Mouse (Mus musculus) C2C12 (cell line): ENCODE results near the gene Rbl2. TPM values are rescaled to one million over a fixed set of nuclear protein-coding genes. Genes with fewer than 3 reads are reported as not detected.

ENCODE experiments used
- H3K27me3 ChIP-seq: one replicate; pipeline ENCODE4 v1.6.1; 2011; ENCODE audit not compliant: control insufficient read depth, insufficient read depth, insufficient read length
- H3K36me3 ChIP-seq: one replicate; pipeline ENCODE4 v1.6.1; 2011; ENCODE audit not compliant: control insufficient read depth, insufficient read depth
- H3K4me3 ChIP-seq: one replicate; pipeline ENCODE4 v1.5.1; 2011; ENCODE audit warnings: mild to moderate bottlenecking, control low read depth; ENCODE audit not compliant: poor library complexity, insufficient read depth, severe bottlenecking
- H3K79me2 ChIP-seq: one replicate; pipeline ENCODE4 v1.6.1; 2011; ENCODE audit not compliant: control insufficient read depth, insufficient read depth
- H3K79me3 ChIP-seq: one replicate; pipeline ENCODE4 v1.6.1; 2011; ENCODE audit warnings: low read depth, control low read depth
- H3ac ChIP-seq: one replicate; pipeline ENCODE3; 2011; ENCODE audit warnings: low read depth; ENCODE audit not compliant: control insufficient read depth, insufficient read length
- CEBPB ChIP-seq: IDR thresholded peaks from one replicate; pipeline ENCODE4 v1.6.1; 2011; ENCODE audit warnings: low read depth, mild to moderate bottlenecking, control low read depth, moderate library complexity
- CTCF ChIP-seq: IDR thresholded peaks from one replicate; pipeline ENCODE4 v1.5.1; 2011; ENCODE audit not compliant: control insufficient read depth, insufficient read depth, insufficient read length
- FOSL1 ChIP-seq: IDR thresholded peaks from one replicate; pipeline ENCODE4 v1.8.0; 2011; ENCODE audit warnings: mild to moderate bottlenecking, low read length; ENCODE audit not compliant: poor library complexity, insufficient read depth, severe bottlenecking
- MAX ChIP-seq: IDR thresholded peaks from one replicate; pipeline ENCODE4 v1.6.1; 2011; ENCODE audit warnings: mild to moderate bottlenecking, control low read depth
- MYOD1 ChIP-seq: IDR thresholded peaks from one replicate; pipeline ENCODE4 v1.6.1; 2011; ENCODE audit warnings: low read depth; ENCODE audit not compliant: control insufficient read depth, insufficient read length
- MYOG ChIP-seq: IDR thresholded peaks from one replicate; pipeline ENCODE4 v1.6.1; 2011; ENCODE audit not compliant: control insufficient read depth, insufficient read length; ENCODE audit errors: extremely low read depth
- USF1 ChIP-seq: IDR thresholded peaks from one replicate; pipeline ENCODE4 v1.6.1; 2011; ENCODE audit warnings: low read depth, mild to moderate bottlenecking, control low read depth, moderate library complexity
- polyA plus RNA-seq: library from polyadenylated mRNA; unstranded; fragments of >200 nt; fragmentation: generic; extraction: Trizol; gene quantifications from one replicate; pipeline ENCODE4 v1.2.1, GENCODE M21; 2012; ENCODE audit warnings: missing spikeins

The Rbl2 gene
- polyA plus RNA-seq, 1 experiment = 4.7 TPM

DNA sequence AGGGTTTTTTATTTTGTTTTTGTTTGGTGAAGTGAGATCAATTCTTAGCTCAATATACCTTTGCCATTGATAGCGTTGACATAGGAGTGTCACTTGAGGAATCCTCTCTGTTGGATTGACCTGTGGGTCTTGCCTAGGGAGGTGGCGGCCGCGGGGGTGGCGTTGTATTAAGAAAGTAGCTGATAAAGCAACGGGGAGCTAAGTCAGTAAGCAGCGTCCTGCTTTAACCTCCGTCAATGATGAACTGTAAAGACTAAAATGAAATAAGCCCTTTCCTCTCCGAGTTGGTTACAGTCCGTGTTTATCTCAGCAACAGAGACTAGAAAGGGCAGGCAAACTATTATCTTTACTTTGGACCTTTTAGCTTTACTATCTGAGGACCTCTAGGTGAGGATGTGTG is 450 bp upstream of the Rbl2 start:
- no peaks in the 10 kb centered on the region for H3K27me3 ChIP-seq
- no peak overlapping the region for H3ac ChIP-seq
- TF ChIP-seq CTCF = no peak
- TF ChIP-seq MAX = no peak
- no peak for TF ChIP-seq MYOG
- TF ChIP-seq USF1 = no peak
- no peak for TF ChIP-seq CEBPB
- TF ChIP-seq MYOD1 = no peak
- TF ChIP-seq FOSL1 = no peak
- no peaks in the 10 kb centered on the region for H3K79me2 ChIP-seq
- no peaks in the 10 kb centered on the region for H3K36me3 ChIP-seq
- peaks cover 5% of the 10 kb centered on the region for H3K79me3 ChIP-seq
- peak overlapping the region; percentile 89 for H3K4me3 ChIP-seq

DNA sequence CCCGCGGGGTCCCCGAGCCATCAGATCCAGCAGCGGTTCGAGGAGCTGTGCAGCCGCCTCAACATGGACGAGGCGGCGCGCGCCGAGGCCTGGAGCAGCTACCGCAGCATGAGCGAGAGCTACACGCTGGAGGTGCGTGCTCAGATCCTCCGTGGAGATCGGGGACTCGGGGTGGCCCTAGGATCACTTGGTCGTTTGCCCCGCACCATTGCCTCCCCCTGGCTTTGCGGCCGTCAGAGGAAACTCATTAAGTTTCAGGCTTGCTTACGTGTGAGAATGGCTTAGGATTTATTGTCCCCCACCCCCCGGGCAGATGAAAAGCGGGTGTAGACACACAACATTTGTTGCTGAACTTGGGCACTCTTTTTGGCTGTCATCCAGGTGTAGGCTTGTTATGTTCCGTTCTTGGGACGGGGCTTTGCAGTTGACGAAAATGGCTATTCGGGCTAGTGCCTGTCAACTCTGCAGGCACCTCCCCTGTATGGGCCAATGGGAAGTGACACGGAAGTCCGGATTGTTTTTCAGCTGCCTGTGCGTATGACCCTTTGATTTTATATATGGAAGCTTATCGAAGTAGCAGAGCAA is 510 bp downstream of the Rbl2 start:
- Histone ChIP-seq H3K27me3 (no peaks in the 10 kb centered on the region), H3K79me3 (peaks cover 5% of the 10 kb centered on the region), H3ac (peak overlapping the region; percentile 74), H3K36me3 (no peaks in the 10 kb centered on the region), H3K79me2 (no peaks in the 10 kb centered on the region), H3K4me3 (peak overlapping the region; percentile 89)
- TF ChIP-seq CTCF (no peak), MYOD1 (no peak)

DNA sequence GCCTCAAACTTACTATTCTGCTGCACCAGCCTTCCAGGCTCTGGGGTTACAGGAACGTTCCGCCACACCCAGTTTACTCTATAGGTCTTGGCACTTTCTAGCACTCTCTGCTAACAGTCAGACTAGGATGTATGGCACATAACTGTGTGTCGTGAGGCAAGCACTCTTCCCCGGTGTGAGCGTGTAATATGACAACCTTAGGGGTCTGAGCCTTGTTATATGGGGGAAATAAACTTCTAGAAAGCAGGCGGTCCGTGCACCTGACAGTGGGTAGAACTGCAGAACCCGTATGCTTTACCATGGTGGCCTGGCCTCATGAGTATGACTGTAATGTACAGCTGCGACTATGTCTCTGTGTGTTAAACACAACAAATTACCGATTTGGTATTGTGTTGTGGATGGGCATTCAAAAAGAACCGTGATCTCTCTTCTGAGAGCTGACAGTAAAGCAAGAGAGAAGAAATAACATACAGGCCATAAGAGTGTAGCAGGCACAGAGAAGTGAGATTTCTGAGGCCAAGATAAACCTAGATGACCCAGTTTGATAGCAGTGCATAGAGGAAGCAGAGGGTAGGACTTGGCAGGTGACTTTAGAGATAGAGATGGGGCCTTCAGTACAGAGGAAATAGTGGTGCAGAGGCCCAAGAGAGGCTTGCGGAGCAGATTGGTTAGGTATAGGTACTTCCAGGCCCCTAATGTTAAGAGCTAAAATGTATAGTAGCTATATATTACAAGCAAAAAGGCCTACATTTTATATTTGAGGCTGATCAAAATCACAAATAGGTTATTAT is 7.4 kb downstream of the Rbl2 start:
- Histone ChIP-seq H3K79me3 (no peaks in the 10 kb centered on the region), H3ac (no peak overlapping the region), H3K79me2 (no peaks in the 10 kb centered on the region), H3K27me3 (no peaks in the 10 kb centered on the region), H3K4me3 (no peak overlapping the region), H3K36me3 (no peaks in the 10 kb centered on the region)
- no peak for TF ChIP-seq CEBPB
- TF ChIP-seq MAX = no peak
- TF ChIP-seq MYOG = no peak
- no peak for TF ChIP-seq CTCF
- no peak for TF ChIP-seq MYOD1
- TF ChIP-seq USF1 = no peak
- TF ChIP-seq FOSL1 = no peak

DNA sequence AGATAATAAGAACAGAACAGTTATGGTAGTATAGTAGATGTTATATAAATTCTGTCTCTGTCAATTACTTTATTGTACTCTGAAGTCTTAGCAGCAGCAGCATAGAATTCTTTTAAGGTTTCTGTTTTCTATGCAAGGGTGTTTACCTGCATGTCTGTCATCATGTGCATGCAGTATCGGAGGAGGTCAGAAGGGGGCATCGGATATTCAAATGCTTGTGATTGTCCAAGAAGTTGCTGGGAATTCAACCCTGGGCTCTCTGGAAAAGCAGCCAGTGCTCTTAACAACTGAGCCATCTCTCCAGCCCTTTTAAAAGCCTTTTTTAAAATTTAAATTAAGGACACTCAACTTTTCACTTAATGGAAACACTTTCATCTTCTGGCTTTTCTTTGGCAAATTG is 9.8 kb downstream of the Rbl2 start:
- TF ChIP-seq FOSL1 (no peak), MAX (no peak), CEBPB (no peak), USF1 (no peak), MYOD1 (no peak), CTCF (no peak), MYOG (no peak)
- Histone ChIP-seq H3K79me3 (no peaks in the 10 kb centered on the region), H3K79me2 (no peaks in the 10 kb centered on the region), H3K27me3 (no peaks in the 10 kb centered on the region), H3ac (no peak overlapping the region), H3K4me3 (no peak overlapping the region), H3K36me3 (peaks cover 5% of the 10 kb centered on the region)

- Histone ChIP-seq H3K27me3 (no peaks in the 10 kb centered on the region), H3K79me3 (no peaks in the 10 kb centered on the region), H3K79me2 (no peaks in the 10 kb centered on the region), H3K4me3 (no peak overlapping the region), H3K36me3 (peaks cover 12% of the 10 kb centered on the region), H3ac (no peak overlapping the region)
- TF ChIP-seq CEBPB (no peak), MAX (no peak), MYOD1 (no peak), FOSL1 (no peak), USF1 (no peak), MYOG (no peak), CTCF (no peak)
Observed at GRCm38 (mm10) chr8:91081911-91082310, 12.1 kb downstream of the Rbl2 start.
